Mouse (Mus musculus): ENCODE results near the gene Clec18a. TPM values are rescaled to one million over a fixed set of nuclear protein-coding genes. Genes with fewer than 3 reads are reported as not detected.

The Clec18a gene
- polyA plus RNA-seq, 1 experiment from 2014 or later: not detected

GRCm38 (mm10) chr8:111061688-111062071 lies 30.5 kb downstream of the Clec18a start:
- no peaks in the 10 kb centered on the region for H3K36me3 ChIP-seq (ENCODE audit: control insufficient read depth, insufficient read depth, low read length)
- 0% methylated on average over 14 of the region's 14 CpGs for WGBS
- no peaks in the 10 kb centered on the region for H3K9me3 ChIP-seq (ENCODE audit: control insufficient read depth, low read length)
- no peak for TF ChIP-seq CTCF (IDR thresholded peaks at IDR 0.05; ENCODE audit: low read depth)
- TF ChIP-seq EP300 (optimal IDR thresholded peaks at IDR 0.05): no peak
- peak overlapping the region; percentile 59 for H3K4me3 ChIP-seq (ENCODE audit: low read depth, low read length)
- DNase-seq (ENCODE audit: low spot score) (no peak), ATAC-seq (ENCODE audit: low FRiP score, low TSS enrichment) (no peak)
- H3K9ac ChIP-seq (ENCODE audit: low read length): peak overlapping the region; percentile 51
- H3K4me2 ChIP-seq (replicated peaks; ENCODE audit: low read depth): peak overlapping the region; percentile 70
- peaks cover 4% of the 10 kb centered on the region; the same call in 1 of the 2 replicates for H3K4me1 ChIP-seq (replicated peaks; ENCODE audit: control insufficient read depth, insufficient read depth)
- H3K27me3 ChIP-seq (ENCODE audit: control insufficient read depth, insufficient read depth, low read length): no peaks in the 10 kb centered on the region
- no peak overlapping the region for H3K27ac ChIP-seq (replicated peaks)

- ATAC-seq (ENCODE audit: low FRiP score, low TSS enrichment): no peak
- H3K36me3 ChIP-seq (ENCODE audit: control insufficient read depth, insufficient read depth, low read length): peaks cover 12% of the 10 kb centered on the region
- no peak overlapping the region for H3K27ac ChIP-seq (replicated peaks)
- peaks cover 4% of the 10 kb centered on the region; the same call in 1 of the 2 replicates for H3K4me1 ChIP-seq (replicated peaks; ENCODE audit: control insufficient read depth, insufficient read depth)
- DNase-seq (ENCODE audit: low spot score): no peak
- no peak overlapping the region for H3K4me2 ChIP-seq (replicated peaks; ENCODE audit: low read depth)
- H3K4me3 ChIP-seq (ENCODE audit: low read depth, low read length): no peak overlapping the region
- no peaks in the 10 kb centered on the region for H3K9me3 ChIP-seq (ENCODE audit: control insufficient read depth, low read length)
- H3K9ac ChIP-seq (ENCODE audit: low read length): no peak overlapping the region
- H3K27me3 ChIP-seq (ENCODE audit: control insufficient read depth, insufficient read depth, low read length): no peaks in the 10 kb centered on the region
- 63% methylated on average over 2 of the region's 2 CpGs for WGBS
- TF ChIP-seq EP300 (optimal IDR thresholded peaks at IDR 0.05): no peak
- no peak for TF ChIP-seq CTCF (IDR thresholded peaks at IDR 0.05; ENCODE audit: low read depth)
Observed at GRCm38 (mm10) chr8:111058946-111059572, 33.2 kb downstream of the Clec18a start.

- Histone ChIP-seq H3K27ac (replicated peaks) (peak overlapping the region; percentile 71), H3K36me3 (ENCODE audit: control insufficient read depth, insufficient read depth, low read length) (peaks cover 31% of the 10 kb centered on the region), H3K9me3 (ENCODE audit: control insufficient read depth, low read length) (no peaks in the 10 kb centered on the region), H3K4me3 (ENCODE audit: low read depth, low read length) (peak overlapping the region; percentile 93), H3K9ac (ENCODE audit: low read length) (peak overlapping the region; percentile 79), H3K27me3 (ENCODE audit: control insufficient read depth, insufficient read depth, low read length) (no peaks in the 10 kb centered on the region), H3K4me2 (replicated peaks; ENCODE audit: low read depth) (peak overlapping the region; percentile 99), H3K4me1 (replicated peaks; ENCODE audit: control insufficient read depth, insufficient read depth) (peaks cover 4% of the 10 kb centered on the region; the same call in 1 of the 2 replicates)
- TF ChIP-seq EP300 (optimal IDR thresholded peaks at IDR 0.05) (no peak), CTCF (IDR thresholded peaks at IDR 0.05; ENCODE audit: low read depth) (no peak)
- DNase-seq (ENCODE audit: low spot score): peak; percentile 63
- ATAC-seq (ENCODE audit: low FRiP score, low TSS enrichment): peak; percentile 66
- under 1% methylated on average over 59 of the region's 63 CpGs for WGBS
Observed at GRCm38 (mm10) chr8:111056691-111057293, 35.4 kb downstream of the Clec18a start.

- H3K27me3 ChIP-seq (ENCODE audit: control insufficient read depth, insufficient read depth, low read length): no peaks in the 10 kb centered on the region
- peak; percentile 94 for DNase-seq (ENCODE audit: low spot score)
- under 1% methylated on average over 59 of the region's 68 CpGs for WGBS
- peak within 1 kb of the TSS; percentile 71 for H3K27ac ChIP-seq (replicated peaks)
- no peaks in the 10 kb centered on the region for H3K9me3 ChIP-seq (ENCODE audit: control insufficient read depth, low read length)
- peak within 1 kb of the TSS; percentile 79 for H3K9ac ChIP-seq (ENCODE audit: low read length)
- peaks cover 4% of the 10 kb centered on the region; the same call in 1 of the 2 replicates for H3K4me1 ChIP-seq (replicated peaks; ENCODE audit: control insufficient read depth, insufficient read depth)
- peak within 1 kb of the TSS; percentile 93 for H3K4me3 ChIP-seq (ENCODE audit: low read depth, low read length)
- peaks cover 33% of the 10 kb centered on the region for H3K36me3 ChIP-seq (ENCODE audit: control insufficient read depth, insufficient read depth, low read length)
- H3K4me2 ChIP-seq (replicated peaks; ENCODE audit: low read depth): peak within 1 kb of the TSS; percentile 99
- TF ChIP-seq CTCF (IDR thresholded peaks at IDR 0.05; ENCODE audit: low read depth): peak; percentile 98
- TF ChIP-seq EP300 (optimal IDR thresholded peaks at IDR 0.05): no peak
- ATAC-seq (ENCODE audit: low FRiP score, low TSS enrichment): peak; percentile 96
Observed at GRCm38 (mm10) chr8:111056158-111056663, 36.0 kb downstream of the Clec18a start, which contains the start of gene Exosc6. Exosc6 (plus strand) TSS chr8:111056339.

GRCm38 (mm10) chr8:111055661-111056060 lies 36.6 kb downstream of the Clec18a start:
- Histone ChIP-seq H3K27me3 (ENCODE audit: control insufficient read depth, insufficient read depth, low read length) (no peaks in the 10 kb centered on the region), H3K27ac (replicated peaks) (no peak overlapping the region), H3K4me2 (replicated peaks; ENCODE audit: low read depth) (no peak overlapping the region), H3K4me3 (ENCODE audit: low read depth, low read length) (no peak overlapping the region), H3K36me3 (ENCODE audit: control insufficient read depth, insufficient read depth, low read length) (peaks cover 33% of the 10 kb centered on the region), H3K4me1 (replicated peaks; ENCODE audit: control insufficient read depth, insufficient read depth) (peaks cover 4% of the 10 kb centered on the region; the same call in 1 of the 2 replicates), H3K9me3 (ENCODE audit: control insufficient read depth, low read length) (no peaks in the 10 kb centered on the region), H3K9ac (ENCODE audit: low read length) (no peak overlapping the region)
- ATAC-seq (ENCODE audit: low FRiP score, low TSS enrichment) (peak; percentile 48), DNase-seq (ENCODE audit: low spot score) (no peak)
- 65% methylated on average over 2 of the region's 2 CpGs for WGBS
- TF ChIP-seq CTCF (IDR thresholded peaks at IDR 0.05; ENCODE audit: low read depth): no peak
- no peak for TF ChIP-seq EP300 (optimal IDR thresholded peaks at IDR 0.05)

Measured in stomach, postnatal 0 days (tissue).